Mouse (Mus musculus) ZHBTc4 (cell line): ENCODE data around the gene Rad51b.

ENCODE experiments used
- DNase-seq: peaks from one replicate; pipeline ENCODE4 v3.0.0-alpha.2; 2011; ENCODE audit warnings: low read depth, low spot score

The Rad51b gene

DNA sequence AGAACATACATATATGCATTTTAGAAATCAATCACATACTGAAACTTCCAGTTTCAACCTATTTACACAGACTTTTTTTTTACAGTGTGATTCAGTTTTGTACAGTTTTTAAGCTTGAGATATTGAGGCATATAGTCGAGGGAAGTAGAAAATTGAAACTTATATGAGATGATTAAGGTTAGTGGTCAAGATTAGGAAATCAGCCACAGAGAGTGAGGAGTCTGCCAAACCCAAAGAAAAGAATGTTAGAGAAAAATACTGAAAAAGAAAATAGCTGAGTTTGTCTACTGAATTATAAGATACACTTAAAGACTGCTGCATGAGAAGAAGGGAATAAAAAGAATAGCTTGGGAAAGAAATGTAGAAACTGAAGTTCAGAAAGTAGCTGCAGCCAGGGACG is 280.4 kb downstream of the Rad51b start:
- DNase-seq = no peak

DNA sequence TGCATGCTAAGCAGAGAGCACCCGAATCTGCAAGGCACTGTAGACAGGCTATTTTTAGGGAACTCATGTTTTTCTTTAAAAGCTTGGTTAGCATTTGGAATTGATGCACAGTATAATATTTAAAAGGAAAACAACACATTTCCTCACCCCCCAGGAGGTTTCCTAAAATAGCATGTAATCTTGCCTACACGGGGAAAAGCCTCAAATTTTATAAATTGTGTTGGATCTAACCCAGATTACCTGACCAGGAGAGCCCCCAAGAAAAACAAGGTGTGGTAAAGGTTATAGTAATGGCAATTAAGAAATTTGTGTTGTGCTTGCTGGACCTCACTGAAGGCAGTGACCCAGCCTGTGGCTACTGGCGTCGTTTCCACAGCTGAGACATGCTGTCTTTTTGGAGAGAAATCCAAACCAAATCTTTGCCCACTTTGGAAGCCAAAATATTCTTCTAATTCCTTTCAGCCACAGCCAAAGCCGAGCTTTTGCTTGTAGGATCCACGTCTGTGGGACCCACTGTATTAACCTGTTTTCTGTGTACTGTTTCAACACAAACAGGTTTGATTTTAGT is 282.0 kb downstream of the Rad51b start:
- DNase-seq = no peak

DNA sequence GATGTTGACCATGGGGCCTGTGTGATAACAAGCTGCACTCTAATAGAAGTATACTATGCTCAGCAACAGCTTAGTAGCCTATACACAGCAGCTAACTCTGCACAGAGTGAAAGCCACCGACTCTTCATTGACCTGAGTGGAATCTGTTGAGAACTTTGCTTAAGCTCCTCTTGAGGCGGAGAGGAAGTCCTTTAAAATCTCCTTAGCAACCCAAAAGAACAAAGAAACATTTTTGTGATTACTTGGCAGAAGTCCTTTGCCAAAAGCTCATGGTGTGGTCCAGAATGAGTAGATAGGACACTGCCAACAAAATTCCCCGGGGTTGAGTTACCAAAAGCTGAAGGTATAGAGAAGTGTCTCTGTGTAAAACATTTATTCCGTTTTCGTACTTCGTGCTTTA is 282.8 kb downstream of the Rad51b start:
- no peak for DNase-seq

DNA sequence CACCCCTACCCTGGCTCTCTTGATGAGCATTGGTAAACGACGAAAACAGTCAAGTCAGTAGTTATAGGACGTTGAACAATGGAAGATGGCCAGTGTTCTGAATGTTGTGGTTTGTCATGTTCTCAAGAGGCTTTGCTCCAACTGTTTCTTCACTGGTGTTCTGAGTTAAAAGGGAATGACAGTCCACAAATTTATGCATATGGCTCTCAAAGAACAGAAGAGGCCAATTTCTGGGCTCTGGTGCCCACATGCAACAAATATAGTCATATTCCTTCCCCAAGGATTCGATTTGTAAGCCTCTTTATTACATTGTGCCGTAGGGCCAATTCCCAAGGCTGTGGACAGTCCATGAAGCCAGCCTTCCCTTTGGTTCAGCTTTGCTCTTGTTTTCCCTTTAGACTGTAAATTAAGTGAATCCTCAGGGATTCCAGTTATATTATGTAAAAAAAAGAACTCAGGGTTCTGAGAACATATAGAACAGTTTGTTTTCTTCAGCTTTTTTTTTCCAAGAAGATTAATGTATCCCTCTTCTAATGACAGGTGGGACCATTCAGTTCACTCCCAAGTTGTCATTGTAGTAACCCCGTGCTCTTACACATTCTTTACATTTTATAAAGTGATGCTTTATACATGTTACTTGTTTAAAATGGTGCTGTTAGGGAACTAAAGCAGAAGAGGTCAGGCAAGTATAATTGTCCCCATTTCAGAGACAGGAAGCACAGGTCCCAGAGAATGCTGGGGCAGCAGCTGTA is 287.6 kb downstream of the Rad51b start:
- DNase-seq = no peak

DNA sequence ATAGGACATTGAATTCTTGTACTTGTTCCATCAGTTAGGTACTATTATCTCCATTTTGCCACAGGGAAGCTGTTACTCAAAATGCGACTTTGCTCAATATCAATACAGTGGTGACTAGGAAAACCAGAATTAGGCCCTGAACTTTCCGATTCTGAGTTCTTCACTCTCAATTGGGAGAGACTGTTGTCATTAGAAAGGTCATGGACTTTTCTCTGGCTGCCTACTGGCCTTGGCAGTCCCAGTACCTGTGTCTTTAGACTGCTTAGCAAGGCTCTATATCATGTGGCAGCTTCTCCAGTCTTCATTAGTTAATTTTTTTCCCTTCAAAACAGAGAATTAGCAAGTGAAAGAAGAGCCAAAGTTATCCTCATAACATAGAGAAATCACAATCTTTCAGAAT is 288.3 kb downstream of the Rad51b start:
- no peak for DNase-seq

DNA sequence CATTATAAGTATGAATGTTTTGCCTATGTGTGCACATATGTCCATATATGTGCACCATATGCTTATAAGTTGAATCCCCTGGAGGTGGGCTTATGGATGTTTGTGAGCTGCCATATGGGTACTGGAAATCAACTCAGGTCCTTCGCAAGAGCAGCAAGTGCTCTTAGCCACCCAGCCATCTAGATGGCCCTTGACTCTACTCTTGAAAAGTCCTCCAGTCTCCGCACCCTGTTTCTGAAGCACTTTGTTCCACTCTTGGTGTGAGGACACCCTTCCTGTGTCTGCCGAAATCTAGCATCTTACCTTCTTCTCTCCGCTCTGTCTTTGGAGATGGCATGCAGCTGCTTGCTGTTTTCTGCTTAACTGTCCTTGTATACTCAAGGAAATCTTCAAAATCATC is 291.7 kb downstream of the Rad51b start:
- DNase-seq = no peak

DNA sequence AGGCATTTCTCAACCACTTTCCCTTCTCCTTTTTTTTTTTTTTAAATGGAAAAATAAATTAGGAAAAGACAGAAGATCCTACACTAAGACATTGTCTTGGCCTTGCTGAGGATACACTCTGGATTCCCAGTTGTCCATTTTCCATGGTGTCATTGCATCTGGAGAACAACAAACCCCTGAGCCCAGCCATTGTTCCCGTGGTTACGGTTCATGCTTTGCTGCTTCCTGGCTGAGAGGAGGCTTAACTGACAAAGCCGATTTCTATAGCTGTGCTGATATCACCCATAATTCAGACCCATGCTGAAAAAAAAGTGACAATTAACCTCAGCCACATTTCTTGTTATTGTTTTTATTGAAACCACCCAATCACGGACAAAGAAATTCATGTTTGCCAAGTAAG is 295.1 kb downstream of the Rad51b start:
- DNase-seq = no peak

DNA sequence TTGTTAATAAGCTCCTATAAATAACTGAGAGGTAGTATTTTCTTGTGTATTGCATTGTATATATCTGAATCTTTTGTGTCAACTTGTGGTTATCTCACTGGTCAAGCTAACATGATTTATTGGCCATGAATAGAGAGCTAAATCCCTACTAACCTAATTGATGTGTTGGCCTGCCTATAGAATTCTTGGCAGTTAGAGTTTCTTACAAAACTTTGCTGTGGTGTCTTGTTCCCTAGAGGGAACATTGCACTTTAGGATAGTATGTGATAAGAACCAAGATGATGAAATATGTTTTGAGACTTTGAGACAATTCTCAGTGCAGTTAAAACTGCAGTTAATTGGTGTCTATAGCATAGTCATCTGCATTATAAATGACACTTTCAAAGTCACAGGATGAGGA is 299.8 kb downstream of the Rad51b start:
- no peak for DNase-seq

DNA sequence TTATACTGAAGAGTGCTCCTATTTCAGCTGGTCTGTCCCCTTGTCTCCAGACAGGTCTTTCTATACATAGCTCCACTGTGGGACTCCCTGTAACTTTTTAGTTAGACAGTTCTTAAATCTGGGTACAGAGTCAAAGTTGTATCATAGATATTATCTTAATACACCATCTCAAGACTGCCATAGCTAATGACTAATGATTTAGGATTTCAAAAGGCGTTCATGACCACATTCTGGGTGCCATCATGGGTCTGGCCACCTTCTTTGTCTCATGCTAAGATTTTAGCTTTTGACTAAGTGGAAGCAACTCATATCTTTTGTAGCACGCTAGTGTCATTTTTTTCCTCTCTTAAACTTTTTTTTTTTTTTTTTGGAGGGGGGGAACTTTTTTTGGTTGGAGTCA is 300.3 kb downstream of the Rad51b start:
- no peak for DNase-seq

DNA sequence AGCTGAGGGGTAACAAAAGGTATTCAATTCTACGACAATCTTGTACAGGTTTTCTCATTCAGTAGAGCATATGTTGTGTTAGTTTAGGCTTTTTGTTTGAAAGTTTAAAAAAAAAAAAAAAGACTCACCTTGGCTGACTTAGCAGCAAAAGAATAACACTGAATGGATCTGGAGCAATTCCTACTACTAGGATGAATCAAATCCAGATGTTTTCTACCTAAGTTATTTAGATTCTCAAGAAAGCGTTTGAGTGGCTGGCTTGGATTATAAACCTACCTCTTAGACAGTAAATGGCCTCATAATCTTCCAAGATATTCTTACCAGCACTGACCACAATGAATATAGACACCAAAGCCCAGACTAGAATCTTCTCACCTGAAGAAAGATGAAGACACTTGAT is 300.7 kb downstream of the Rad51b start:
- DNase-seq = no peak

DNA sequence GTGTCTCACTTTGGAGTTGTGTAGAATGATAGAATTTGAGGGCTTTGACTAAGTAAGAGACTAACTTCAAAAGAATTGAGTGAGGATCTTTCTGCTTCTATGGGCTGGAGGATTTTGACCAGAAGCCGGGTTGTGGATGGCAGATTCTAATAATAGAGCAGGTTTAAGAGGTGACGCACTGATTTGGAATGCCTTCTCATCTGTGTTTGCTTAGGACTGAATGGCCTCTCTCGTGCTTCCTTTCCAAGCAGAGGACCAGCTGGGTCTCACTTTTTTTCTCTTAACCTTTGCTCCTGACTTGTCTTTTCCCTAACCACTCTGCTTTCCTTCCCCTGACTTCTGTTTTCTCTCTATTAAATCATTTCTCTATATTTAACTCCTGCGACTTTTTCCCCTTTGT is 301.4 kb downstream of the Rad51b start:
- DNase-seq = no peak

DNA sequence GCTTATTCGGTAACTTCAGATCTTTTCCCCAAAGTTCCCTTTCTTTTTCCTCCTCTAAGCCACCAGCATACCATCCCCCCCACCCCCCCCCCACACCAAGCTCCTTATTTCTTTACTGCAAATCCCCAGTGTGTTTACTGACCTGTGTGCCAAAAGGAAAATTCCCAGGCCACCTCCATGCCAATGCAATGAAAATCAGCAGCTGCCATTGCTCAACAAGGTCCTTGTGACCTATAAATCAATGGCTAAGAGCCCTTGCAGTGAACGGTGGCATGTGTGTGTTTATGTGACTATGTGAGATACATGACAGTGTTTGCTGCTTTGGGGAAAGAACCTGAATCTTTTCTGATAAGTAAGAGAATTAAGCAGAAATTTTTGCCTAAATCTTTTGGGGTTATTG is 301.8 kb downstream of the Rad51b start:
- DNase-seq = no peak

DNA sequence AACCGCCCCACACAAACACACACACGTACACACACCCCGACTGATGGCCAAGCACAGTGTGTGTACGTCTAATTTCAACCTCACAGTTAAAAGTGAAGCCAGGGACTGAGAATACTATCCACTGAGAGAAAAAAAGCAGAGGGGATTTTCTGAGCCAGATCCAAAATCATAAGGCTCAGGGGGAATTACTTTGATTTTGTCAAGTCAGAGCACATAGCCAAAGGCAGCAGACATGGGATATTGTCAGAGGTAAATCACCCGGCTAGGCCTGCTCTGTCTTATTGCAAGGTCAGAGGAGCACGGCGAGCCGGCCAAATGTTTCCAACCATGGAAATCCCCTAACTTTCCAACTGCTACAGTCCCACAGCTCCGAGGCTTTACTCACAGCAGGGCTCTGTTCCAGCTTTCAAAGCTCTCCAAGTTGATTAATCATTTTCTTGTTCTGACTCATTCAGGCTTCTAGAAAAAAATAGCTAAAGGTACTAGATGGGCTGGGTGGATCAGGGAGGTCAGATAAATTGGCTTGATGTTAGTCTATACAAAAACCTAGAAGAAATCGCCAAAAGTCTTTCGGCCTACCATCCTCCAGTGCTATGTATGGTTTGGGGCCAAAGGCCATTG is 303.2 kb downstream of the Rad51b start:
- no peak for DNase-seq

DNA sequence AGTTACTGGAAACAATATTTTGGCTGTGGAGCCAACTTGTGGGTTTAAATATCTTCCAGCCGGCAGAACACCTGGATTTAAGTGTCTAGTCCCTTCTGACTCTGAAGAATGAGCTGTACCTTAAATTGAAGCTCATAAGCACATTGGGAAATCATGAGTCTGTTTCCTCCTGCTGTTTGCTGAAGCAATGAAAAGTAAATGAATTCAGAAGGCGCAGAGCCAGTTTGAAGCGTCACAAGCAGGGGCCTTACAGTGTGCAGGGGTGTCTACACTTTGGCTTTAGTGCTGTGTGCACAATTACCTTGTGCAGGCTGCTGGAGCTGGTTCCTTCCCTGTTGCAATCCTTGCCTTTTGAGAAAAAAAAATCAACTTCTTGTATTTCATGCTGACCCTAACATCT is 305.6 kb downstream of the Rad51b start:
- no peak for DNase-seq

DNA sequence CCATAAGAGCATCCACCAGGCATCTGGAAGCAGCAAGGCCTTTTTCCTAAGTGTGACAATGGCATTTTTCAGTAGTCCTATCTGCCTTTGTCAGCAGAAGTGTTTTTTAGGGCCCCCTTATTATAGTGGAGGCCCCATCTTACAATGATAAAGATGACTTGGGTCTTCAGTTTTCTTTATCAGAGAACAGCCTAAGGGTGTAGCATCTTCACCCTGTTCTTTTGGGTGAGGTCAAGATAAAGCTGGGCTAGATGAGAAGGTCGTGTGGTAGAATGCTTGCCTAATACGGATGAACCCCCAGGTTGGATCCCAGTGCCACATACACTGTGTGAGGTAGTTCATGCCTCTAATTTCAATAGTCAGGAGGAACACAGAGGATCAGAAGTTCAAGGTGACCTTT is 307.8 kb downstream of the Rad51b start:
- DNase-seq = no peak

DNA sequence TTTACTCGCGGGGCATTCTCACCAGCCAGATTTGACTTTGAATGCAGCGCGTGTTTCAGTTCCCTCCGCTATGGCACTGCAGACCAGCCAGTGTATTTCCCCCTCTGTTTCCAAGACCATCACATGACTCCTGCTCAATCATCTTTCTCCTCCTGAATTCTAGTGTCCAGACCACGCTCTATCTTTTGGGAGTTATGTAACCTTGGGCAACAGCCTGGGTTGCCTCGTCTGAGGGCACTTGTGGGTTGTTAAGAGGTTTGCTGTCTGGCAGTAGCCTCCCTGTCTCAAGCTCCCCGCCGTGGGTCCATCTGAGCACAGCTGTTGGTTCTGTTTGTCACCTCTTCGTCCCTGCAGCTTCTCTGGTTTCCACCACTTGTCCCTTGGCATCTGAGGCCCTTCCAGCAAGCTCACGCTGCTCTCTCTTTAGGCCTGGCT is 309.1 kb downstream of the Rad51b start:
- no peak for DNase-seq

DNA sequence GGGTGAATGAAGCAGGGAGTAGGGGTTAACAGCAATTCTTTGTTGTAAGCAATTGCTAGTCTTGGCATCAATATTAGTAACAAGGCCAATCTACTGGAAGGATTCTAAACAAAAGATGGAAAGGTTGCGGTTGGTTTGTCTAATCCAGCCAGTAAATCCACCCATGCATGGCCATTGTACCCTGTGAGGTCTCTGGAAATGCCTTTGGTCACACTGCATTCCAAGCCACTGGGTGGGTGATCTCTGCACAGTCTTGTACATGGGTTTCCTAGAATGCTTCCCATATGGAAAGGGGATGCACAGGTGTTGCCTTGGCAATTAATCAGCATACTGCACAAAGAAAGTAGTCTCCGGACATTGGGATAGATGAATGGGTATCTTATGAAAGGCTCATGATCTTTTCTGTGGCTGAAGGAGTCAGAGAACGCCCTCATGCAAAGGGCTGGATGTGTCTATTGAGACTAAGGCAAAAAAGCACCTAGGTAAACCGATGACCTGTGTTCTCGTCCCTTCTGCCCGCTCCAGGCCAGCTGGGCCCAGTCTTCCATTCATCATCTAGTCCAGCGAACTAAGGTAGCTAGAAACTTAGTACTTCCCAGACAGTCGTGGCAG is 312.4 kb downstream of the Rad51b start:
- DNase-seq = peak; percentile 42

DNA sequence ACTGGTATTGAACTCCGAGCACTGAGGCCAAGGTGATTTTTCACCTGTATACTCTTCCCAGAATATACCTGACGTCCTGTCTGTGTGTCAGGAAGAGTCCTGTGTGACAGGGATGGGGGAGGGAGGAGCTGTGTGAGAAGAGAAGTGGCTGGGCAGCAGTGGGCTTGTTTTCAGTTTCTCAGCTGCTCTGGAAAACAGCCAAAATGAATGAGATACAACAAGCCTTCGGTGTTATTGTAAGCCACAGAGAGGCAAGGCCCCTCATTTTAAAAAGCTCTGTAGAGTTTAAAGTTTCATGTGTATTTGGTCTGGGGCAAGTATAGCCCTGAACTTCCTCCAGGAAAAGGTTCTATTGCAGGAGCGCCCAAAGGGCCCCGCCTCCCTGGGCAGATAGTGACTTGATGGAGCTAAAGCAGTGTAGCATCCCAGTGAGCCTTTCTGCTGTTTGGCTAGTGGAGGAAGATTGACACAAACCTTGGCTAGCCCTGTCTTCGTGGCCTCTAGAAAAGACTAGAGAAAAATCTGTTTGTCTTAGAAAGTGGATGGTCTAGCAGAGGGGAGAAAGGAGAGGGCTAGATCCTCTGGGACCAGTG is 313.5 kb downstream of the Rad51b start:
- no peak for DNase-seq

DNA sequence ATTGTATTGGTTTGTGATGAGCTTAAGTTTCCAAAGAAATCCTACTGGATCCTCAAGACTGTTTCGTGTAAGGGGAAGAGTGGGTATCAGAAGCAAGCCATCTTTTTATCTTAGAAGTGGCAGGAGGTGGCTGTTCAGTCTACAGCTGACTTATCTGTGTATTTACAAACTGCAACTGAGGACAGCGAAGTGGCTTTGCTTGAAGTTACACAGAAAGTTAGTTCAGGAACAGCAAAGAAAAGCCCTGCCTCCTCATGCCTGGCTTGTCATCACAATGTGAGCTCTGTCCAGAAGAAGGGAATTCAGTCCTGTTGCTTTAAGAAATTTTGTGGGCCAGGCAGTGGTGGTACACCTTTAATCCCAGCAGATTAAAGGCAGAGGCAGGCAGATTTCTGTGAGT is 314.6 kb downstream of the Rad51b start:
- DNase-seq = no peak

DNA sequence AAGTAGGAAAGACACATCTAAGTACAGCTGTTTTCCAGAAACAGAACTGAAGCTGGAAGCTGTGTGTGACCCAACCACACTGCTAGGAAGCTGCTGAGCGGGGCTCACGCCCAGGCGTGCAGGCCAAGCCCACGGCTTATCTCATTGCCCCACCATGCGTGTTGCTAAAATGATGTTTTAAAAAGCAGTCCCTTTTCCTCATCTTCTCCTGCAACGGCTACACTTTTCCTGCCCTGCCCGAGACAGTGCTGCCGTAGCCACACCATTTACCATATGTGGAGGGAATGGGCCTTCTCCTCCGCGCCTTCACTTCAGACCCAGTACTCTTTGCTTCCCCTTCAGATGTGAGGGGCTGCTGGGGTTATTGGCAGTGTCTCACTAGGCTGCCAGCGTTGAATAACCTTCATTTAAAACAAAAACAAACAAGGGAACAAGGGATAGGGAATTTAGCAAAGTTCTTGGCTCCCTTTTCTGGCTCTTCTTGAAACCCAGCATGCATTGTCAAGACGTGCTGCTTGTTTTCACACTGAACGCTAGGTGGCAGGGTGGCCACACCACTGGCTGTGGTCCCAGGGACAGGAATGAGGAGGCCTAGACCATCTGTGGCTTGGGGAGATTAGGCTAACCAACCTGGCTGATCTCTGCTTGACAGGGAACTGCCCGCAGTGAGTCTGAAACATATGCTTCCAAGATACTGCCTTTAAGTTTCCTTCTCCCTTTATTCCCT is 315.4 kb downstream of the Rad51b start:
- peak; percentile 93 for DNase-seq

DNA sequence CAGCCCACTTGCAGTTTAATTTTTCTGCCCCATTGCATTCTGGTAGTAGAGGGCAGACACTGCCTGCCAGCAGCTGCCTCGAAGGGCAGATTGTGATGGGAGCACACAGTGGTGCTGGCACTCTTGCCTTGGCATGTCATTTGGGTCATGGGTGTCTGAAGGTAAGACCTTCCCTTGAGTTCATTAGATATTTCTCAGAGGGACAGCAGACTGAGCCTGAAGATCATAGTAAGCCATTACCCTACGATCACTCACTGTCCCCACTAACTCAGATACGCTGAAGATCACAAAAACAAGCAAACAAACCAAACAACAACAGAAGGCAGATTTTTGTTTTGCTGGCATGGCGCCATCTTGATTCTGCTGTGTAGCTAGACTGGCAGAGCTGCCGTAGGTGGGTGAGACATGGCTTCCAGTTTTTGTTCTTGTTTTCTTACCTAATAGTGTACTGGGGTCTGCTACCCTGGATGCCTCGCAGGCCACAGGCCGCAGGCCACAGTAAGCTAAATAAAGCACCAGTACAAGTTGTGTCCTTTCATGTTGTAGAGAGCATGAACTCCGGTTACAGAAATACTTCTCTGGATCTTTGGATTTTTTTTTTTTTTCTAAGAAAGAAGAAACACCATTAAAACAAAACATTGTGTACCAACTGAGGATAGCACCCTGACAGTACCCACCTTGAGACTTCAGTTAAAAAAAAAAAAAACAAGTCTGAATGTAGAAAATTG is 316.1 kb downstream of the Rad51b start:
- DNase-seq = no peak
